Mouse (Mus musculus): ENCODE results near the gene Drd3.
A peak's percentile ranks its signal among the peaks of the same experiment; 100 is the strongest.

DNA sequence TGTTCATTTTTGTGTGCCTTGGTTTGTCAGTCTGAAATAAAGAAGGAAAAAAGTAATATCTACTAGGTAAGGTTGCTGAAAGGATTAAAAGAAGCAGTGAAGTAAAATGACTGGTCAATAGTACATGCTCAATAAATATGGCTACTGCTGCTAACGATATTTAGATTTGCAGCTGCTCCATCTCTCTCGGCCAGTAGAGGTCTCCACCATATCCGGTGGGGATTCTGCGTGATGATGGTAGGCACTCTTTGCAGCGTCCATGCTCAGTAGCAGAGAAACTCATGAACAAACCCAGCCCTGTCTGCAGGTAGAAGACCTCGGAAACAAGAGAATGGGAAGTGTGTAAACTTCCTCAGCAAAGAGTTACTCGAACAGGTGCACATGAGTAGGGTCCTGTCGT is 926 bp upstream of the Drd3 start:
- TF ChIP-seq CTCF (IDR thresholded peaks at IDR 0.05; ENCODE audit: extremely low read depth, insufficient read length, insufficient replicate concordance, low read depth, low read length): peak; percentile 13; the same call in 1 of the 2 replicates
- TF ChIP-seq POLR2A (IDR thresholded peaks at IDR 0.05; ENCODE audit: low read depth, low read length): no peak

All from small intestine, adult 2 months (tissue).